Mouse (Mus musculus) brain, adult 10 weeks (tissue): ENCODE data around the gene Olfr628. TPM values are rescaled to one million over a fixed set of nuclear protein-coding genes. Genes with fewer than 3 reads are reported as not detected.

ENCODE experiments used
- polyA plus RNA-seq: library from polyadenylated mRNA; stranded (reverse); fragments of 350-450 nt; fragmentation: Illumina TruSeq; extraction: RNeasy Lipid Tissue Mini Kit (QIAGEN cat#74804); gene quantifications from one replicate; pipeline ENCODE4 v1.2.3, GENCODE M21; 2015; ENCODE audit warnings: low read depth, low replicate concordance

The Olfr628 gene
- polyA plus RNA-seq, result not detected

GRCm38 (mm10) chr7:103730074-103730473 lies at the start of gene Olfr628:
Olfr628 (plus strand) TSS chr7:103730374.

GRCm38 (mm10) chr7:103682420-103682819 lies 47.8 kb upstream of the Olfr628 start, which contains the start of gene Olfr625-ps1:
Olfr625-ps1 (plus strand) TSS chr7:103682720.

GRCm38 (mm10) chr7:103714371-103714770 lies 15.8 kb upstream of the Olfr628 start, which contains the start of gene Olfr243:
Olfr243 (plus strand) TSS chr7:103714671.

GRCm38 (mm10) chr7:103744843-103745242 lies 14.7 kb downstream of the Olfr628 start, which contains the start of gene Olfr629:
Olfr629 (minus strand) TSS chr7:103744943.

GRCm38 (mm10) chr7:103757233-103757632 lies 27.1 kb downstream of the Olfr628 start, which contains the start of gene Olfr630:
Olfr630 (minus strand) TSS chr7:103757333.

GRCm38 (mm10) chr7:103771494-103771893 lies 41.3 kb downstream of the Olfr628 start, which contains the start of gene Olfr69:
Olfr69 (minus strand) TSS chr7:103771594.

GRCm38 (mm10) chr7:103779598-103779997 lies 49.4 kb downstream of the Olfr628 start, which contains the start of gene Olfr68:
Olfr68 (minus strand) TSS chr7:103779698.

Other genes with a start within 250 kb of the Olfr628 start
- gene Olfr609, start 232.3 kb upstream of the Olfr628 start, polyA plus RNA-seq, result not detected
- not detected for gene Olfr610, start 218.3 kb upstream of the Olfr628 start, polyA plus RNA-seq
- gene Olfr611, start 209.5 kb upstream of the Olfr628 start, polyA plus RNA-seq, result not detected
- gene Olfr612, start 187.7 kb upstream of the Olfr628 start, polyA plus RNA-seq, result not detected
- gene Olfr613, start 182.3 kb upstream of the Olfr628 start, polyA plus RNA-seq, result not detected
- gene Olfr615, start 174.3 kb upstream of the Olfr628 start, polyA plus RNA-seq, result not detected
- gene Olfr616, start 161.2 kb upstream of the Olfr628 start, polyA plus RNA-seq, result not detected
- gene Olfr617, start 157.3 kb upstream of the Olfr628 start, polyA plus RNA-seq, result not detected
- gene Olfr618, start 140.3 kb upstream of the Olfr628 start, polyA plus RNA-seq, result not detected
- gene Olfr619, start 129.8 kb upstream of the Olfr628 start, polyA plus RNA-seq, result not detected
- not detected for gene Olfr620, start 117.8 kb upstream of the Olfr628 start, polyA plus RNA-seq
- not detected for gene Olfr622, start 87.7 kb upstream of the Olfr628 start, polyA plus RNA-seq
- not detected for gene Olfr623, start 66.7 kb upstream of the Olfr628 start, polyA plus RNA-seq
- not detected for gene Olfr624, start 59.2 kb upstream of the Olfr628 start, polyA plus RNA-seq
- not detected for gene Olfr625-ps1, start 47.7 kb upstream of the Olfr628 start, polyA plus RNA-seq
- not detected for gene Olfr243, start 15.7 kb upstream of the Olfr628 start, polyA plus RNA-seq
- not detected for gene Olfr629, start 14.6 kb downstream of the Olfr628 start, polyA plus RNA-seq
- not detected for gene Olfr630, start 27.0 kb downstream of the Olfr628 start, polyA plus RNA-seq
- not detected for gene Olfr69, start 41.2 kb downstream of the Olfr628 start, polyA plus RNA-seq
- gene Olfr68, start 49.3 kb downstream of the Olfr628 start, polyA plus RNA-seq, result not detected
- not detected for gene Olfr67, start 61.4 kb downstream of the Olfr628 start, polyA plus RNA-seq
- gene Hbb-bt, start 83.6 kb downstream of the Olfr628 start, polyA plus RNA-seq, result 154 TPM
- gene Hbb-bs, start 97.7 kb downstream of the Olfr628 start, polyA plus RNA-seq, result 1,248 TPM
- gene Hbb-bh2, start 110.1 kb downstream of the Olfr628 start, polyA plus RNA-seq, result not detected
- gene Hbb-bh1, start 112.8 kb downstream of the Olfr628 start, polyA plus RNA-seq, result not detected
- gene Hbb-y, start 122.8 kb downstream of the Olfr628 start, polyA plus RNA-seq, result not detected
- not detected for gene Olfr66, start 155.9 kb downstream of the Olfr628 start, polyA plus RNA-seq
- gene Olfr64, start 164.1 kb downstream of the Olfr628 start, polyA plus RNA-seq, result not detected
- not detected for gene Olfr65, start 173.1 kb downstream of the Olfr628 start, polyA plus RNA-seq
- not detected for gene Olfr631, start 198.5 kb downstream of the Olfr628 start, polyA plus RNA-seq
- not detected for gene Olfr632, start 204.0 kb downstream of the Olfr628 start, polyA plus RNA-seq
- not detected for gene Olfr633, start 214.1 kb downstream of the Olfr628 start, polyA plus RNA-seq
- gene Olfr635, start 240.8 kb downstream of the Olfr628 start, polyA plus RNA-seq, result not detected